ENCODE assay signal across 12 mouse cellular contexts in the genomic region with DNA sequence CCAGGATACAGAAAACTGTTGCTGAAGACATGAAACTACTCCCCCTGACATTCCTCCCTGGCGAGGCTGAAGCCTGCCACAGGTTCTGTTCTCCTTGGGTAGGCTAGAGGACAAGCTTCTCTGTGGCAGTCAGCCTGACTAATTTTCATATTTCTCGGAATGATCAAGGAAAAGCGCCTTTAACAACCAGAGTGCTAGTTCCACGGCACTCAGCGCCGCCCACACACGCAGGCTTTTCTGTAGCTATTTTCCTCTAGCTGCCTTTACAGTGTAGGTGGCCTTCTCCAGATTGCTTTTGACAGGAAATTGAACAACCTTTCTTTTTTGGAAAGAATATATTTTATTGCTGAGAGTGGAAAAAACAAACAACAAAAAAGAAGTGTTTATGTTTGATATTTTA.
DNase-seq lines count a peak whose midpoint lies in the region; ATAC-seq and TF ChIP-seq lines count a peak whose summit lies in the region.
"Had no signal": no experiment of that assay in that cellular context is flagged by ENCODE, and none has a peak within 500 bp of the region (broad histone marks: within the 10 kb centered on the region; RNA-seq: fewer than 3 reads in every experiment).

No protein-coding gene starts in this region.

- no peaks in the 10 kb centered on the region for H3K9me3 ChIP-seq in limb, embryonic 14.5 days (ENCODE audit: control insufficient read depth, low read length)
- H3K9me3 ChIP-seq in limb, embryonic 10.5 days (replicated peaks), result no peaks in the 10 kb centered on the region
- H3K9me3 ChIP-seq: forebrain, embryonic 13.5 days; limb, embryonic 13.5 days had no signal

- H3K9ac ChIP-seq in limb, embryonic 14.5 days (ENCODE audit: low read depth, low read length, severe bottlenecking), result no peak overlapping the region
- H3K9ac ChIP-seq: forebrain, embryonic 13.5 days; limb, embryonic 13.5 days had no signal

- no peak overlapping the region for H3K27ac ChIP-seq in limb, embryonic 14.5 days (replicated peaks; ENCODE audit: low read depth, low read length)
- no peak overlapping the region for H3K27ac ChIP-seq in limb, embryonic 10.5 days
- peak overlapping the region; percentile 34; the same call in 1 of the 2 replicates for H3K27ac ChIP-seq in embryonic fibroblast, embryonic 13.5 days (ENCODE audit: insufficient read depth, low read length)
- H3K27ac ChIP-seq: forebrain, embryonic 13.5 days; limb, embryonic 13.5 days had no signal

- H3K4me1 ChIP-seq in limb, embryonic 14.5 days (ENCODE audit: control insufficient read depth, insufficient read depth, low read length), result peaks cover 20% of the 10 kb centered on the region
- peaks cover 46% of the 10 kb centered on the region for H3K4me1 ChIP-seq in limb, embryonic 10.5 days
- peaks cover 22% of the 10 kb centered on the region for H3K4me1 ChIP-seq in embryonic fibroblast, embryonic 13.5 days (ENCODE audit: control insufficient read depth, insufficient read depth, low read length)

- no peak for TF ChIP-seq CTCF in embryonic fibroblast, embryonic 13.5 days (IDR thresholded peaks at IDR 0.05; ENCODE audit: borderline replicate concordance, insufficient read depth, low read length)

- intact Hi-C loops in gastrocnemius, postnatal 14 days (cut with DNase I; ENCODE audit: low total_unique reads), result no loop called here

- no peaks in the 10 kb centered on the region for H3K27me3 ChIP-seq in limb, embryonic 14.5 days (ENCODE audit: control insufficient read depth, insufficient read depth, low read length)
- no peaks in the 10 kb centered on the region for H3K27me3 ChIP-seq in limb, embryonic 10.5 days (ENCODE audit: low read depth, poor library complexity, severe bottlenecking)
- H3K27me3 ChIP-seq: forebrain, embryonic 13.5 days; limb, embryonic 13.5 days had no signal

- no peak overlapping the region for H3K4me2 ChIP-seq in limb, embryonic 14.5 days (replicated peaks; ENCODE audit: low read depth, low read length, severe bottlenecking)
- H3K4me2 ChIP-seq: forebrain, embryonic 13.5 days; limb, embryonic 13.5 days had no signal

- 55% methylated on average over 7 of the region's 7 CpGs for WGBS in limb, embryonic 14.5 days
- 87% methylated on average over 7 of the region's 7 CpGs for WGBS in limb, embryonic 10.5 days

- H3K4me3 ChIP-seq in limb, embryonic 14.5 days (replicated peaks; ENCODE audit: low read length), result no peak overlapping the region
- no peak overlapping the region for H3K4me3 ChIP-seq in limb, embryonic 10.5 days
- no peak overlapping the region for H3K4me3 ChIP-seq in embryonic fibroblast, embryonic 13.5 days (ENCODE audit: insufficient read depth, low read length)
- H3K4me3 ChIP-seq: forebrain, embryonic 13.5 days; limb, embryonic 13.5 days had no signal

- peak; percentile 25 for DNase-seq in limb, embryonic 14.5 days (ENCODE audit: low spot score)
- DNase-seq in limb, embryonic 10.5 days (ENCODE audit: low spot score), result no peak
- peak; percentile 88 for DNase-seq in layer of hippocampus, adult 9-11 months
- peak; percentile 76 for DNase-seq in right cerebral cortex, postnatal 25 days
- DNase-seq in embryo, embryonic 11 days, result no peak
- DNase-seq in gastrocnemius, postnatal 14 days, result no peak
- no peak for DNase-seq in ovary, adult 18-20 months (ENCODE audit: low spot score)
- DNase-seq: lung, postnatal 10 days had no signal

- TF ChIP-seq POLR2A in limb, embryonic 14.5 days (IDR thresholded peaks at IDR 0.05; ENCODE audit: borderline replicate concordance, extremely low read depth, insufficient read depth, insufficient read length), result no peak
- TF ChIP-seq POLR2A in embryonic fibroblast, embryonic 13.5 days (IDR thresholded peaks at IDR 0.05; ENCODE audit: low read depth, low read length), result no peak

- H3K36me3 ChIP-seq in limb, embryonic 14.5 days (ENCODE audit: control insufficient read depth, insufficient read depth, low read length), result no peaks in the 10 kb centered on the region
- peaks cover 5% of the 10 kb centered on the region; the same call in 1 of the 2 replicates for H3K36me3 ChIP-seq in limb, embryonic 10.5 days
- H3K36me3 ChIP-seq: limb, embryonic 13.5 days had no signal

- ATAC-seq in limb, embryonic 14.5 days (ENCODE audit: low FRiP score, low read depth), result no peak
- ATAC-seq: forebrain, embryonic 13.5 days; intestine, postnatal 0 days had no signal

Comparison
In these comparisons a context has a peak if more than half of its experiments do, and no peak if none do; other contexts are left out.
1. DNase-seq: peak in limb, embryonic 14.5 days (single experiment), layer of hippocampus, adult 9-11 months (single experiment) and right cerebral cortex, postnatal 25 days (single experiment); none in limb, embryonic 10.5 days (single experiment), embryo, embryonic 11 days (single experiment), gastrocnemius, postnatal 14 days (single experiment) and ovary, adult 18-20 months (single experiment).